Mouse (Mus musculus) urinary bladder, adult 18-20 months (tissue): ENCODE results near the gene Nbea.
"Not testable (repeated sequence)": the region's sequence is repeated elsewhere in the genome, so short reads cannot be mapped to it uniquely, and the experiment has no call there.

ENCODE experiments used
- DNase-seq, 2 experiments: peaks; one replicate each; pipeline ENCODE4 v3.0.0; 2022; ENCODE audit warnings: low spot score in 2 of 2, mixed read lengths in 2 of 2

The Nbea gene

GRCm38 (mm10) chr3:55661678-55662445, 521.6 kb downstream of the Nbea start:
- peak in 1 of 2 experiments; percentile 9 for DNase-seq

GRCm38 (mm10) chr3:55660261-55660838, 523.2 kb downstream of the Nbea start:
- DNase-seq, result no peak

- DNase-seq, result no peak
Observed at GRCm38 (mm10) chr3:55659558-55660215, 523.8 kb downstream of the Nbea start.

- DNase-seq, result peak in 1 of 2 experiments; percentile 4
Observed at GRCm38 (mm10) chr3:55652321-55652720, 531.2 kb downstream of the Nbea start.

- no peak for DNase-seq
Observed at GRCm38 (mm10) chr3:55651877-55652276, 531.6 kb downstream of the Nbea start.

DNA sequence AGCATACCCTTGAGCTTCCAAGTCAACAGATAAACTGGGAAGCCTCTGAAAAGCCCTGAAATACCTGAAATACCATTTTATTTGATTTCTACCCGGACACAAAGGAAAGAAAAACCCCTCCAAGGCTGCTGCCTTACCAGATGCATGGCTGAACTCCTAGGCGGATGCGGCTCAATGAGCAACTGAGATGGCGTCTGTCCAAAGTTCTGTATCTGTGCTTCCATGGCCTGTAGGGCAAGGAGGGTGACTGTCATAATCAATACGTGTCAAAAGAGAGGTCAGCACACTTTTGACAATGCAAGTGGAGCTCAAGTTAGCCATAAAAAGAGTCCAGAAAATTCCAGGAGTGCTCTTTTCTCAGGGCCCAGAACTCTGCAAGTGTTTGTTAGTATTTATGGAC, 534.0 kb downstream of the Nbea start:
- DNase-seq, result no peak

GRCm38 (mm10) chr3:55648299-55648698, 535.2 kb downstream of the Nbea start:
- no peak for DNase-seq

GRCm38 (mm10) chr3:55647176-55647575, 536.3 kb downstream of the Nbea start:
- no peak for DNase-seq

DNA sequence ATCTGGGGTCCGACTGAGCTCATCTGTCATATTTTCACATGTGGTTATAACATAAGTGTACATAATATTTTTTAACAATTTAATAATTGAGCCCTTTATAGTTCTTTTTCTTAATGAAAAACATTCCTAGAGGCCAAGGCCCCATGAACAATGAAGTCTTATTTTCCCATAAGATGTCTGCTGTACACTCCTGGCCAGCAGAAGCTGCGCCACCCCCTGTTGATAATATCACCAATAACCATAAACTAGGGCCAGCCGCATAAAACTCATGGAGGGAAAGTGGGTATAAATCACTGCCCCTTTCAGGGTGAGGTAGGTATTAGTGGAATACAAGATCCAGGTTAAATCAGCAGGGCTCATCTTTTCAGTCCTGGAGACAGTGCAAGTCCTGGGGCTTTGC, 537.1 kb downstream of the Nbea start:
- DNase-seq, result no peak

DNA sequence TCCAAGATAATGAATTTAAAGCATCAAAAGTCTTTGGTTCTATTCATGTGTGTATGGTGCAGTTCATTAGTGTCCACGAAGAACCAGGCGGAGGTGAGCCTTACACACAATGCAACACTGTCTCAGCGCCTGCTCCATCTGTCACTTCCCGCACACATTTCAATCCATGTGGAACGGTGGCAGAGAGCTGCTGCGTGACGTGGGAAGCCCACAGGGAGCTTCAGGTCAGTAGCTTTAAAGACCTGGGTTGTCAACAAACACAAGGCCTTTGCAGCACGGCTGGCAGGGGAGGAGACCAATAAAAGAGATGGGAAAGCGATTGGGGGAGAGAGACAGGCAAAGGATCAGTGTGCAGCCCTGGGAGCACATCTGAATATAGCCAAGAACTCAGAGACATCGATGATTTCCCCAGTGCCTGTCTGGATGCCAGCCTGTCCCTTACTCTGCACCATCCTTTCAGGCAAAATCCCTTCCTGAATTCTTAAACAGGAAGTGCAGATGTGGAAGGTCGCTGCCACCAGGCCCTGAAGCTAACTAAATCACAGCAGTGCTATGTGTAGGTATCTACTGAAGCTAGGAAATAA, 539.4 kb downstream of the Nbea start:
- no peak for DNase-seq

GRCm38 (mm10) chr3:55637660-55638059, 545.8 kb downstream of the Nbea start:
- no peak for DNase-seq

GRCm38 (mm10) chr3:55635542-55636172, 547.8 kb downstream of the Nbea start:
- no peak for DNase-seq

GRCm38 (mm10) chr3:55627054-55627453, 556.4 kb downstream of the Nbea start:
- no peak for DNase-seq

- not testable (repeated sequence) for DNase-seq
Observed at GRCm38 (mm10) chr3:55621958-55622357, 561.5 kb downstream of the Nbea start.

DNA sequence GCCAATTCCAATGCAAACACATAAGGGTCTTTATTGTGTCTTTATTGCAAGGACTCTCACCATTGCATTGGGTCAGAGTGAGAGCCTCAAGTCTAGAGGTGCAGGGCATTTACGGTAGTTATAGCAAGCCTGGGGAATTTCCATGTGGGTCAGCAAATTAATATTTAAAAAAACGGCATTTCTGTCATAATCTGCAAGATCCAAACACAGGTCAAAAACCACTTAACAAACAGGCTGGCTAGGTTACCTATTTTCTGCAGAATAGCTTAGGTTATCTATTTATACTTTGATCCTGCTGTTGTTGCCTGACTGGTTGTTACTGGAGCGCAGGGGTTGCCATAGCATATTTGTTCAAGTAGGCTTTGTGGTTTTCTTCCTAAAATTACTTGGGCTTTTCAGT, 565.1 kb downstream of the Nbea start:
- no peak for DNase-seq

DNA sequence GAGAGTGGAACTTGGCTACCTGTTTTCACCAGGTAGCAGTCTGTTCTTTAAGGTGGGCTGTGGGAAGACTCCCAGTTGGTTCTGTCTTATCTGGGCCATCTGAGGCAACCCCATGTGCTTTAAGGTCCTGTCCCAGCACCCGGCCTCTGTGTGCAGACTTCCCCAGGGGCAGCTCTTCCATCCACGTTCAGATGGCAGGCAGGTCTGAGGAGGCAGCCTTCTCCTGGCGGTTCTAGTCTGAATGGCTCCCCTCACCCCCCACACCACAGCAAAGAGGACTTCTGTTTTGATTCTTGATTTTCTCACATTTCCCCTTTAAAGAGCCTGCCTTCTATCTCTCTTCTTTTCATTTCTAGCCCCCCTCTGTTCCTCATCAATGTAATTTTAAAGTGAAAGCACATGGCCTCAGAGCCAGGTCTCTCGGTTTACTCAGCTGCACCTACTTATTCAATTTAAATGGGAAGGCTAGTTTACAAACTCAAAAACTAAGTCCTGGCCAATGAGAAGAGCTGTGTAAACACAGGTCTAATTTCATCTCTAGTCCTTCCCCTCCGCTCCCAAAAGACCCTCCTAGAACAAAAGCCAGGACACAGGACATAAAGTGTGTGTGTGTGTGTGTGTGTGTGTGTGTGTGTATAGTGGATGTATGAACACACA, 570.9 kb downstream of the Nbea start:
- no peak for DNase-seq

GRCm38 (mm10) chr3:55612023-55612422, 571.5 kb downstream of the Nbea start:
- DNase-seq, result no peak

- no peak for DNase-seq
Observed at GRCm38 (mm10) chr3:55610191-55610590, 573.3 kb downstream of the Nbea start.

- DNase-seq, result peak; percentile 23 to 79
Observed at GRCm38 (mm10) chr3:55600286-55600685, 583.2 kb downstream of the Nbea start.

GRCm38 (mm10) chr3:55599366-55600085, 584.0 kb downstream of the Nbea start:
- DNase-seq, result no peak

- DNase-seq, result no peak
Observed at GRCm38 (mm10) chr3:55598681-55599080, 584.8 kb downstream of the Nbea start.
